Mouse (Mus musculus) erythroblast, embryonic 14.5 days (primary cell): ENCODE results near the gene Gpt2.

Source experiments
- GATA1 ChIP-seq: IDR thresholded peaks from 2 replicates; pipeline ENCODE4 v1.6.1; 2012; ENCODE audit warnings: low read length, inconsistent platforms, mixed read lengths
- TAL1 ChIP-seq: IDR thresholded peaks from 3 replicates; pipeline ENCODE4 v1.6.1; 2012; ENCODE audit warnings: low read length, inconsistent platforms, mixed read lengths

DNA sequence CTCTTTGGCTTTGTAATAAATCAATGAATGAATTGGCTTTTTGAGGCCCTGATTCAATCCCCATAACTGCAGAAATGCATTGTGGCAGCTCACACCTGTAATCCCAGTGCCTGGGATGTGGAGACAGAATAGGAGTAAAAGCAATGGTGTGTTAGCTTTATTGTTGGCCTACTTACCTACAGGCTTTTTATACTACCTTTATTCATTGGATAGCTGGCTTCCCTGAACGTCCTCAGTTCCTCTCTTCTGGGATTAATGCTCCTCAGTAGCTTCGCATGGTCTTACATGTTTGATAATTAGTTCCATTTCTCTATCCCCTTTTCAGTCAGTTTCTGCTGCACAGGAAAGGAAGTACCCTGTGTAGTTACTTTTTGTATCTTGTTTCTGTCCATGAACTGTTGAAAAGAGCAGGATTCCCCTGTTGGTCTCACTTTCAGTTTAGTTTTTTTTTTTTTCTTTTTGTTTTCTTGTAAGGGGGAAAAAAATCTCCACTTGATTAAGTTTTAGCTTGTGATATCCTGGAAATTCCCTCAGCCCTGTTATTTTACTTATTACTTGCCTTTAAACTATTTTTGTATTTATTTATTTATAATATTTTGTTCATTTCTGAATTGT is 64.7 kb downstream of the Gpt2 start:
- no peak for TF ChIP-seq TAL1
- TF ChIP-seq GATA1: no peak
